Mouse (Mus musculus) kidney, postnatal 0 days (tissue): ENCODE measurements at regions not wholly inside any gene's neighbourhood (a gene's known extent, or its start where the extent isn't known, plus 50 kb on each side); places are given as distances from the start of the nearest gene placed in this dataset.

ENCODE experiments used
- ATAC-seq: fragments of 200-750 bp; cut with Nextera tagmentation; replicated peaks from 2 replicates; pipeline ENCODE4 v1.8.0; 2017; ENCODE audit warnings: low read depth, moderate number of reproducible peaks, moderate TSS enrichment, moderate library complexity; ENCODE audit not compliant: low FRiP score
- DNase-seq: peaks from one replicate; pipeline ENCODE4 v3.0.0-alpha.2; 2016; ENCODE audit warnings: low spot score
- H3K27ac ChIP-seq: fragments of 300-500 bp; sonication (generic); 2 replicates; pipeline ENCODE4 v1.5.1; 2014; ENCODE audit warnings: mild to moderate bottlenecking
- H3K27me3 ChIP-seq: fragments of 300-500 bp; sonication (generic); 2 replicates; pipeline ENCODE4 v1.6.1; 2014; ENCODE audit warnings: low read length, mixed read lengths; ENCODE audit not compliant: insufficient read depth
- H3K36me3 ChIP-seq: fragments of 300-500 bp; sonication (generic); 2 replicates; pipeline ENCODE4 v1.6.1; 2014; ENCODE audit warnings: low read length, mixed read lengths; ENCODE audit not compliant: insufficient read depth
- H3K4me1 ChIP-seq: fragments of 300-500 bp; sonication (generic); replicated peaks from 2 replicates; pipeline ENCODE4 v1.6.1; 2014; ENCODE audit warnings: antibody characterized with exemption, low read length, mixed read lengths; ENCODE audit not compliant: insufficient read depth
- H3K4me2 ChIP-seq: fragments of 300-500 bp; sonication (generic); 2 replicates; pipeline ENCODE4 v1.6.1; 2014; ENCODE audit warnings: mild to moderate bottlenecking, low read length, moderate library complexity, mixed read lengths
- H3K4me3 ChIP-seq: fragments of 300-500 bp; sonication (generic); replicated peaks from 2 replicates; pipeline ENCODE4 v1.5.1; 2014; ENCODE audit warnings: low read depth, low read length
- H3K9ac ChIP-seq: fragments of 300-500 bp; sonication (generic); 2 replicates; pipeline ENCODE4 v1.6.1; 2014; ENCODE audit warnings: low read depth, low read length
- H3K9me3 ChIP-seq: fragments of 300-500 bp; sonication (generic); replicated peaks from 2 replicates; pipeline ENCODE4 v1.6.1; 2016; ENCODE audit warnings: low read length, inconsistent platforms, mixed read lengths
- CTCF ChIP-seq: IDR thresholded peaks from 2 replicates; pipeline ENCODE4 v1.5.1; 2016; ENCODE audit warnings: antibody characterized with exemption, low read depth, mild to moderate bottlenecking, moderate library complexity
- WGBS: fragments of 180-500 bp; shearing (Covaris S2); extraction: QIAGEN DNeasy Blood & Tissue Kit; methylation state at CpG from one replicate; pipeline ENCODE4 v1.1.7; 2014; 5-methylcytosine and 5-hydroxymethylcytosine counted together

GRCm38 (mm10) chr16:70835006-70835405 is 521.3 kb downstream of the Gbe1 start:
- ATAC-seq (no peak), DNase-seq (no peak)
- H3K9me3 ChIP-seq = no peaks in the 10 kb centered on the region
- no peaks in the 10 kb centered on the region for H3K27me3 ChIP-seq
- TF ChIP-seq CTCF = no peak
- H3K4me1 ChIP-seq = no peaks in the 10 kb centered on the region
- H3K4me2 ChIP-seq = no peak overlapping the region
- H3K27ac ChIP-seq = no peak overlapping the region
- H3K9ac ChIP-seq = no peak overlapping the region
- H3K4me3 ChIP-seq = no peak overlapping the region
- 85% methylated on average over 8 of the region's 8 CpGs for WGBS
- H3K36me3 ChIP-seq = no peaks in the 10 kb centered on the region

GRCm38 (mm10) chr16:70838139-70838538 is 524.4 kb downstream of the Gbe1 start:
- Histone ChIP-seq H3K36me3 (no peaks in the 10 kb centered on the region), H3K9me3 (no peaks in the 10 kb centered on the region), H3K4me3 (no peak overlapping the region), H3K4me1 (no peaks in the 10 kb centered on the region), H3K27ac (no peak overlapping the region), H3K9ac (no peak overlapping the region), H3K27me3 (no peaks in the 10 kb centered on the region), H3K4me2 (no peak overlapping the region)
- WGBS = 78% methylated on average over 1 of the region's 1 CpGs
- ATAC-seq (no peak), DNase-seq (no peak)
- TF ChIP-seq CTCF = peak; percentile 41; the same call in 1 of the 2 replicates

- no peaks in the 10 kb centered on the region for H3K27me3 ChIP-seq
- peak; percentile 49 for TF ChIP-seq CTCF
- no peaks in the 10 kb centered on the region for H3K36me3 ChIP-seq
- 58% methylated on average over 2 of the region's 2 CpGs for WGBS
- peak; percentile 22 for DNase-seq
- no peak overlapping the region for H3K27ac ChIP-seq
- H3K4me1 ChIP-seq = no peaks in the 10 kb centered on the region
- no peak overlapping the region for H3K4me3 ChIP-seq
- no peaks in the 10 kb centered on the region for H3K9me3 ChIP-seq
- no peak for ATAC-seq
- H3K4me2 ChIP-seq = no peak overlapping the region
- no peak overlapping the region for H3K9ac ChIP-seq
Measured at GRCm38 (mm10) chr16:70868241-70868640, 554.5 kb downstream of the Gbe1 start.

- H3K27me3 ChIP-seq = no peaks in the 10 kb centered on the region
- H3K9ac ChIP-seq = no peak overlapping the region
- DNase-seq (no peak), ATAC-seq (no peak)
- 64% methylated on average over 4 of the region's 4 CpGs for WGBS
- H3K36me3 ChIP-seq = no peaks in the 10 kb centered on the region
- no peak for TF ChIP-seq CTCF
- H3K4me1 ChIP-seq = no peaks in the 10 kb centered on the region
- H3K4me3 ChIP-seq = no peak overlapping the region
- no peak overlapping the region for H3K27ac ChIP-seq
- H3K9me3 ChIP-seq = no peaks in the 10 kb centered on the region
- no peak overlapping the region for H3K4me2 ChIP-seq
Measured at GRCm38 (mm10) chr16:70869205-70869604, 555.5 kb downstream of the Gbe1 start.

GRCm38 (mm10) chr16:70874080-70874479 is 560.3 kb downstream of the Gbe1 start:
- no peak overlapping the region for H3K4me3 ChIP-seq
- WGBS = 27% methylated on average over 2 of the region's 2 CpGs

GRCm38 (mm10) chr16:70880678-70881077 is 566.9 kb downstream of the Gbe1 start:
- no peaks in the 10 kb centered on the region for H3K27me3 ChIP-seq
- WGBS = 55% methylated on average over 2 of the region's 2 CpGs

More at GRCm38 (mm10) chr16:70874080-70874479, 560.3 kb downstream of the Gbe1 start:
- no peak for TF ChIP-seq CTCF
- Histone ChIP-seq H3K27ac (no peak overlapping the region), H3K4me2 (no peak overlapping the region), H3K9me3 (no peaks in the 10 kb centered on the region), H3K27me3 (no peaks in the 10 kb centered on the region), H3K36me3 (no peaks in the 10 kb centered on the region), H3K9ac (no peak overlapping the region), H3K4me1 (no peaks in the 10 kb centered on the region)
- DNase-seq (no peak), ATAC-seq (no peak)

More at GRCm38 (mm10) chr16:70880678-70881077, 566.9 kb downstream of the Gbe1 start:
- Histone ChIP-seq H3K4me1 (no peaks in the 10 kb centered on the region), H3K27ac (no peak overlapping the region), H3K9me3 (no peaks in the 10 kb centered on the region), H3K4me2 (no peak overlapping the region), H3K9ac (no peak overlapping the region), H3K4me3 (no peak overlapping the region), H3K36me3 (no peaks in the 10 kb centered on the region)
- no peak for ATAC-seq
- no peak for TF ChIP-seq CTCF
- DNase-seq = no peak
